Mouse (Mus musculus): ENCODE measurements around the gene Sh2d3c. TPM values are rescaled to one million over a fixed set of nuclear protein-coding genes. Genes with fewer than 3 reads are reported as not detected.

The Sh2d3c gene
- total and polyA plus RNA-seq, 2 experiments from 2014 or later: 46.2 to 54.4 TPM

DNA sequence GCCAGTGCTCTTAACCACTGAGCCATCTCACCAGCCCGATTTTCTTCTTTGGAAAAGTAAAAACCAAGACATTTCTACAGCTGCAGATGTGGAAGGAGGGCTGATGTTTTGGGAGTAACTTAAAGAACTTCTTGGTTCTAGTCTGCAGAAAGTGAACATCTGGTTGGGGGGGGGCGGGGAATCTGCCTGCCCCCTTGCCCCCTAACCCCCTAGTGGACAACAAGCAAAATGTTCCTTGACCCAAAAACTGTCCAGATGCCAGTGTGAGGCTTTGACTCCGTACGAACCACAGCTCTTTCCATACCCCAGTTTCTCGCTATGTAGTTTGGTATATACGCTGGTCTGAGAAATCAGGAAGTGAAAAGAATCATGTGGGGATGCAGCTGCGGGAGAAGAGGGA lies 29.3 kb downstream of the Sh2d3c start:
- 72% methylated on average over 7 of the region's 7 CpGs for WGBS
- Histone ChIP-seq H3K4me2 (ENCODE audit: low read depth, low read length, poor library complexity, severe bottlenecking) (no peak overlapping the region), H3K4me1 (ENCODE audit: insufficient read depth, low read length) (0 out of 2 replicates have a peak, but pooled peaks cover 4% of the 10 kb centered on the region), H3K9ac (replicated peaks; ENCODE audit: low read length, poor library complexity, severe bottlenecking) (no peak overlapping the region), H3K36me3 (ENCODE audit: insufficient read depth, low read length) (peaks cover 69% of the 10 kb centered on the region), H3K27me3 (ENCODE audit: insufficient read depth, low read length) (no peaks in the 10 kb centered on the region), H3K27ac (ENCODE audit: low read depth, low read length) (no peak overlapping the region), H3K4me3 (ENCODE audit: low read depth, low read length) (no peak overlapping the region), H3K9me3 (ENCODE audit: low read length) (no peaks in the 10 kb centered on the region)
- ATAC-seq (ENCODE audit: low FRiP score) (no peak), DNase-seq (ENCODE audit: low spot score) (no peak)
- TF ChIP-seq CTCF (IDR thresholded peaks at IDR 0.05): peak; percentile 27

GRCm38 (mm10) chr2:32750887-32751664 lies 30.2 kb downstream of the Sh2d3c start:
- no peak for TF ChIP-seq CTCF (IDR thresholded peaks at IDR 0.05)
- Histone ChIP-seq H3K4me2 (ENCODE audit: low read depth, low read length, poor library complexity, severe bottlenecking) (peak overlapping the region; percentile 16), H3K4me1 (ENCODE audit: insufficient read depth, low read length) (0 out of 2 replicates have a peak, but pooled peaks cover 4% of the 10 kb centered on the region), H3K27me3 (ENCODE audit: insufficient read depth, low read length) (no peaks in the 10 kb centered on the region), H3K36me3 (ENCODE audit: insufficient read depth, low read length) (peaks cover 60% of the 10 kb centered on the region), H3K4me3 (ENCODE audit: low read depth, low read length) (0 out of 2 replicates have a peak overlapping the region, but pooled peaks have one; percentile 6), H3K9me3 (ENCODE audit: low read length) (no peaks in the 10 kb centered on the region), H3K27ac (ENCODE audit: low read depth, low read length) (no peak overlapping the region), H3K9ac (replicated peaks; ENCODE audit: low read length, poor library complexity, severe bottlenecking) (0 out of 2 replicates have a peak overlapping the region, but pooled peaks have one; percentile 14)
- peak; percentile 62 for DNase-seq (ENCODE audit: low spot score)
- ATAC-seq (ENCODE audit: low FRiP score): peak; percentile 56
- 14% methylated on average over 31 of the region's 31 CpGs for WGBS

DNA sequence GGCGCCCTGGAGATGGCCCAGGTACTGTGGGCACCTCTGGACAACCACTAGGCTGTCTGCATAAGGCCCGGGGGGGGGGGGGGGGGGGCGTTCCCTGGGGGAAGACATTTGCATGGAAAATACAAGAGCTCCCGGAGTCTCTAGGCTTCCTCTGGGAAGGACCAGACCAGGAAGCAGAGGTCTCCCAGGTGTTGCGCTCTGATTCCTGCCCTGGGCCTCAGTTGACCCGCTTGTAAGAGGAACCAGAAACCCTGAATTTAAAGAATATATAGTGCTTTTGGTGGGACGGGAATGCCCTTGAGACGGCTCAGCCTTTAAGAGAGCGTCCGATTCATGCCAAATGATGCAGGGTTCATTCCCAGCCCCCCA lies 30.8 kb downstream of the Sh2d3c start:
- H3K9me3 ChIP-seq (ENCODE audit: low read length): no peaks in the 10 kb centered on the region
- 0 out of 2 replicates have a peak, but pooled peaks cover 4% of the 10 kb centered on the region for H3K4me1 ChIP-seq (ENCODE audit: insufficient read depth, low read length)
- no peak overlapping the region for H3K27ac ChIP-seq (ENCODE audit: low read depth, low read length)
- 35% methylated on average over 8 of the region's 10 CpGs for WGBS
- H3K4me3 ChIP-seq (ENCODE audit: low read depth, low read length): 0 out of 2 replicates have a peak overlapping the region, but pooled peaks have one; percentile 6
- ATAC-seq (ENCODE audit: low FRiP score) (no peak), DNase-seq (ENCODE audit: low spot score) (no peak)
- no peak overlapping the region for H3K9ac ChIP-seq (replicated peaks; ENCODE audit: low read length, poor library complexity, severe bottlenecking)
- TF ChIP-seq CTCF (IDR thresholded peaks at IDR 0.05): no peak
- peak overlapping the region; percentile 16 for H3K4me2 ChIP-seq (ENCODE audit: low read depth, low read length, poor library complexity, severe bottlenecking)
- no peaks in the 10 kb centered on the region for H3K27me3 ChIP-seq (ENCODE audit: insufficient read depth, low read length)
- peaks cover 55% of the 10 kb centered on the region for H3K36me3 ChIP-seq (ENCODE audit: insufficient read depth, low read length)

DNA sequence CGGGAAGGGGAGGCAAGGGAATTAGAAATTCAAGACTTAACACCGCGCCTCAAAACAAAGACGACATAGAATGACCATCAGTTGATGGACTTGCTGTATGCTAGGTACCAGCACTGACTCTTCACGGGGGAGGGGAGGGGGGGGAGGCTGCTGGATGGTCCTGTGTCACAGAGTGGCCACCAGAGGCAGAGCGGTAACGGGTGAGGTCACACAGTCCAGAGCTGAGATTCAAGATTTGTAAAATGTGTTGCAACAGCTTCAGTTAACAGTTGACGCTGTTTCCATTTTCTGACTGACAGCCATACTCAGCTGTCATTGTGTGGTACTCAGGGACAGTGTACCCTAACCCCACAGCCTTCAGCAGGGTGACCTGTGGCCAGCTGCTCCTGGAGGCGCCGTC lies 31.3 kb downstream of the Sh2d3c start:
- no peaks in the 10 kb centered on the region for H3K9me3 ChIP-seq (ENCODE audit: low read length)
- no peaks in the 10 kb centered on the region for H3K27me3 ChIP-seq (ENCODE audit: insufficient read depth, low read length)
- ATAC-seq (ENCODE audit: low FRiP score): no peak
- peak; percentile 35 for DNase-seq (ENCODE audit: low spot score)
- H3K4me3 ChIP-seq (ENCODE audit: low read depth, low read length): no peak overlapping the region
- 63% methylated on average over 10 of the region's 10 CpGs for WGBS
- H3K27ac ChIP-seq (ENCODE audit: low read depth, low read length): no peak overlapping the region
- H3K36me3 ChIP-seq (ENCODE audit: insufficient read depth, low read length): peaks cover 49% of the 10 kb centered on the region
- TF ChIP-seq CTCF (IDR thresholded peaks at IDR 0.05): peak; percentile 60
- no peak overlapping the region for H3K4me2 ChIP-seq (ENCODE audit: low read depth, low read length, poor library complexity, severe bottlenecking)
- H3K9ac ChIP-seq (replicated peaks; ENCODE audit: low read length, poor library complexity, severe bottlenecking): no peak overlapping the region
- H3K4me1 ChIP-seq (ENCODE audit: insufficient read depth, low read length): 0 out of 2 replicates have a peak, but pooled peaks cover 4% of the 10 kb centered on the region

DNA sequence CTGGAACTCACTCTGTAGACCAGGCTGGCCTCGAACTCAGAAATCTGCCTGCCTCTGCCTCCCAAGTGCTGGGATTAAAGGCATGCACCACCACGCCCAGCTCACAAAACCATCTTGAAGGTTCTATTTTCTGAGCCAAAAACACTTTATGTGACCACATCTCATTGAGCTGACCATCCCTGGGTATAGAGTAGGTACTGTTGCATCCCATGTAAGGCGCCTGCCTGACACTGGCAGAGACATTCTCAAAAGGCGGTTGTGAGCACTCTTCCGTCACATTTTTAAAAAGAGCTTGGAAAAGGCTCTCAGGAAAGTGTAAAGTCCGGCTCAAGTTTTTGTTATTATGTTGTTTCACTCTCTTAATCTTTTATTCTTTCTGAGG lies 35.8 kb downstream of the Sh2d3c start:
- no peak for TF ChIP-seq CTCF (IDR thresholded peaks at IDR 0.05)
- Histone ChIP-seq H3K36me3 (ENCODE audit: insufficient read depth, low read length) (peaks cover 43% of the 10 kb centered on the region), H3K4me1 (ENCODE audit: insufficient read depth, low read length) (no peaks in the 10 kb centered on the region), H3K9me3 (ENCODE audit: low read length) (no peaks in the 10 kb centered on the region), H3K27me3 (ENCODE audit: insufficient read depth, low read length) (no peaks in the 10 kb centered on the region), H3K4me3 (ENCODE audit: low read depth, low read length) (peak overlapping the region; percentile 75; the same call in 1 of the 2 replicates), H3K9ac (replicated peaks; ENCODE audit: low read length, poor library complexity, severe bottlenecking) (no peak overlapping the region), H3K27ac (ENCODE audit: low read depth, low read length) (no peak overlapping the region), H3K4me2 (ENCODE audit: low read depth, low read length, poor library complexity, severe bottlenecking) (0 out of 2 replicates have a peak overlapping the region, but pooled peaks have one; percentile 61)
- ATAC-seq (ENCODE audit: low FRiP score) (no peak), DNase-seq (ENCODE audit: low spot score) (no peak)
- 29% methylated on average over 6 of the region's 6 CpGs for WGBS
